Mouse (Mus musculus) bone marrow, adult 2 months (tissue): ENCODE data around the gene Kcng4.

ENCODE experiments used
- CTCF ChIP-seq: fragments of 200-500 bp; IDR thresholded peaks from 2 replicates; pipeline ENCODE4 v1.5.1; 2011; ENCODE audit warnings: low read length, control low read depth; ENCODE audit not compliant: control insufficient read depth, insufficient read depth
- POLR2A ChIP-seq: fragments of 200-500 bp; IDR thresholded peaks from 2 replicates; pipeline ENCODE4 v1.6.1; 2011; ENCODE audit warnings: low read depth, mild to moderate bottlenecking, control low read depth, low read length, borderline replicate concordance; ENCODE audit not compliant: control insufficient read depth

DNA sequence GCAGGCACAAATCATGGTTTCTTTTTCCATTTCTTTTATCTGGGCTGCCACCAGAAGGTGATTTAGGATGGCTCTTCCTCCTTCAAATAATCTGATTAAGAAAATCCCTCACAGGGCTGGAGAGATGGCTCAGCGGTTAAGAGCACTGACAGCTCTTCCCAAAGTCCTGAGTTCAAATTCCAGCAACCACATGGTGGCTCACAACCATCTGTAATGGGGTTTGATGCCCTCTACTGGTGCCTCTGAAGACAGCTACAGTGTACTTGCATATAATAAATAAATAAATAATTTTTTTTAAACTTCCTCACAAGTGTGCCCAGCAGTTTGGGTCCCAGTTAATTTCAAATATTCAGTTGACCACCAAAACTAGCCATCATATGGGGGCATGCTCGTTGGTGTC, 29.3 kb downstream of the Kcng4 start:
- no peak for TF ChIP-seq POLR2A
- no peak for TF ChIP-seq CTCF
